Mouse (Mus musculus): ENCODE results near the gene Lrrc61. TPM values are rescaled to one million over a fixed set of nuclear protein-coding genes. Genes with fewer than 3 reads are reported as not detected.

Lrrc61 gene
- polyA plus RNA-seq, 1 experiment from 2014 or later: 13.5 TPM

Other genes with a start within 250 kb of the Lrrc61 start
- gene Krba1, start 159.2 kb upstream of the Lrrc61 start, polyA plus RNA-seq (2016; fragmentation: Nextera tagmentation; extraction: Ambion mirVana): 30.2 and 31.3 TPM in 2 replicates
- gene Zfp467, start 109.0 kb upstream of the Lrrc61 start, polyA plus RNA-seq (2016; fragmentation: Nextera tagmentation; extraction: Ambion mirVana): 30.3 and 31.7 TPM in 2 replicates
- gene Sspo, start 106.6 kb upstream of the Lrrc61 start, polyA plus RNA-seq (2016; fragmentation: Nextera tagmentation; extraction: Ambion mirVana): 0.42 and 0.57 TPM in 2 replicates
- 21.3 and 21.5 TPM in 2 replicates for gene Atp6v0e2, start 17.2 kb upstream of the Lrrc61 start, polyA plus RNA-seq (2016; fragmentation: Nextera tagmentation; extraction: Ambion mirVana)
- gene Rarres2, start 18.0 kb downstream of the Lrrc61 start, polyA plus RNA-seq (2016; fragmentation: Nextera tagmentation; extraction: Ambion mirVana): 6.9 TPM in 2 replicates
- gene Gm45021, start 34.8 kb downstream of the Lrrc61 start, polyA plus RNA-seq (2016; fragmentation: Nextera tagmentation; extraction: Ambion mirVana): not detected in 2 replicates
- 35.0 and 35.2 TPM in 2 replicates for gene Repin1, start 39.1 kb downstream of the Lrrc61 start, polyA plus RNA-seq (2016; fragmentation: Nextera tagmentation; extraction: Ambion mirVana)
- not detected in 2 replicates for gene Gm44965, start 39.1 kb downstream of the Lrrc61 start, polyA plus RNA-seq (2016; fragmentation: Nextera tagmentation; extraction: Ambion mirVana)
- gene Zfp775, start 47.3 kb downstream of the Lrrc61 start, polyA plus RNA-seq (2016; fragmentation: Nextera tagmentation; extraction: Ambion mirVana): 10.6 and 11.0 TPM in 2 replicates
- 1.5 and 2.0 TPM in 2 replicates for gene AI854703, start 72.0 kb downstream of the Lrrc61 start, polyA plus RNA-seq (2016; fragmentation: Nextera tagmentation; extraction: Ambion mirVana)
- gene Gimap8, start 92.4 kb downstream of the Lrrc61 start, polyA plus RNA-seq (2016; fragmentation: Nextera tagmentation; extraction: Ambion mirVana): 0.36 and 0.74 TPM in 2 replicates
- gene Gimap9, start 121.3 kb downstream of the Lrrc61 start, polyA plus RNA-seq (2016; fragmentation: Nextera tagmentation; extraction: Ambion mirVana): 11.6 and 13.7 TPM in 2 replicates
- gene Gimap4, start 129.8 kb downstream of the Lrrc61 start, polyA plus RNA-seq (2016; fragmentation: Nextera tagmentation; extraction: Ambion mirVana): 7.0 and 9.0 TPM in 2 replicates
- 15.3 and 16.3 TPM in 2 replicates for gene Gimap6, start 153.4 kb downstream of the Lrrc61 start, polyA plus RNA-seq (2016; fragmentation: Nextera tagmentation; extraction: Ambion mirVana)
- gene Gm28053, start 163.8 kb downstream of the Lrrc61 start, polyA plus RNA-seq (2016; fragmentation: Nextera tagmentation; extraction: Ambion mirVana): not detected in 2 replicates
- gene Gimap7, start 163.8 kb downstream of the Lrrc61 start, polyA plus RNA-seq (2016; fragmentation: Nextera tagmentation; extraction: Ambion mirVana): not detected in 2 replicates
- 7.5 and 7.6 TPM in 2 replicates for gene Gimap1, start 184.3 kb downstream of the Lrrc61 start, polyA plus RNA-seq (2016; fragmentation: Nextera tagmentation; extraction: Ambion mirVana)
- 1.7 and 1.8 TPM in 2 replicates for gene Gimap5, start 191.4 kb downstream of the Lrrc61 start, polyA plus RNA-seq (2016; fragmentation: Nextera tagmentation; extraction: Ambion mirVana)
- not detected in 2 replicates for gene Gimap3, start 216.1 kb downstream of the Lrrc61 start, polyA plus RNA-seq (2016; fragmentation: Nextera tagmentation; extraction: Ambion mirVana)

Measured in embryonic facial prominence, embryonic 12.5 days (tissue).